Mouse (Mus musculus): ENCODE data around the gene Morn1.
A peak's percentile ranks its signal among the peaks of the same experiment; 100 is the strongest.

Gene Morn1

GRCm38 (mm10) chr4:155139281-155140045 lies 53.1 kb downstream of the Morn1 start:
- no peak for DNase-seq (ENCODE audit: low read depth)

- DNase-seq (ENCODE audit: low read depth): no peak
Observed at GRCm38 (mm10) chr4:155140150-155140549, 53.8 kb downstream of the Morn1 start.

- no peak for DNase-seq (ENCODE audit: low read depth)
Observed at GRCm38 (mm10) chr4:155140795-155141265, 54.5 kb downstream of the Morn1 start.

GRCm38 (mm10) chr4:155142836-155143235 lies 56.5 kb downstream of the Morn1 start:
- no peak for DNase-seq (ENCODE audit: low read depth)

GRCm38 (mm10) chr4:155143411-155143810 lies 57.0 kb downstream of the Morn1 start:
- DNase-seq (ENCODE audit: low read depth): no peak

GRCm38 (mm10) chr4:155143871-155144502 lies 57.6 kb downstream of the Morn1 start:
- peak; percentile 79 for DNase-seq (ENCODE audit: low read depth)

- no peak for DNase-seq (ENCODE audit: low read depth)
Observed at GRCm38 (mm10) chr4:155144548-155145180, 58.3 kb downstream of the Morn1 start.

GRCm38 (mm10) chr4:155146107-155146823 lies 59.9 kb downstream of the Morn1 start:
- DNase-seq (ENCODE audit: low read depth): no peak

GRCm38 (mm10) chr4:155148453-155148852 lies 62.1 kb downstream of the Morn1 start:
- no peak for DNase-seq (ENCODE audit: low read depth)

- peak; percentile 45 for DNase-seq (ENCODE audit: low read depth)
Observed at GRCm38 (mm10) chr4:155148910-155149698, 62.7 kb downstream of the Morn1 start.

- DNase-seq (ENCODE audit: low read depth): no peak
Observed at GRCm38 (mm10) chr4:155149941-155150275, 63.5 kb downstream of the Morn1 start.

GRCm38 (mm10) chr4:155150276-155151113 lies 64.1 kb downstream of the Morn1 start:
- no peak for DNase-seq (ENCODE audit: low read depth)

GRCm38 (mm10) chr4:155151221-155151788 lies 64.9 kb downstream of the Morn1 start:
- no peak for DNase-seq (ENCODE audit: low read depth)

- DNase-seq (ENCODE audit: low read depth): no peak
Observed at GRCm38 (mm10) chr4:155151845-155152244, 65.5 kb downstream of the Morn1 start.

GRCm38 (mm10) chr4:155152476-155152875 lies 66.1 kb downstream of the Morn1 start:
- no peak for DNase-seq (ENCODE audit: low read depth)

- no peak for DNase-seq (ENCODE audit: low read depth)
Observed at GRCm38 (mm10) chr4:155153389-155154072, 67.2 kb downstream of the Morn1 start.

- DNase-seq (ENCODE audit: low read depth): no peak
Observed at GRCm38 (mm10) chr4:155154986-155155385, 68.6 kb downstream of the Morn1 start.

GRCm38 (mm10) chr4:155156734-155157133 lies 70.4 kb downstream of the Morn1 start:
- no peak for DNase-seq (ENCODE audit: low read depth)

GRCm38 (mm10) chr4:155157871-155158542 lies 71.6 kb downstream of the Morn1 start:
- no peak for DNase-seq (ENCODE audit: low read depth)

Measured in NIH3T3 (cell line).